In the genomic region with DNA sequence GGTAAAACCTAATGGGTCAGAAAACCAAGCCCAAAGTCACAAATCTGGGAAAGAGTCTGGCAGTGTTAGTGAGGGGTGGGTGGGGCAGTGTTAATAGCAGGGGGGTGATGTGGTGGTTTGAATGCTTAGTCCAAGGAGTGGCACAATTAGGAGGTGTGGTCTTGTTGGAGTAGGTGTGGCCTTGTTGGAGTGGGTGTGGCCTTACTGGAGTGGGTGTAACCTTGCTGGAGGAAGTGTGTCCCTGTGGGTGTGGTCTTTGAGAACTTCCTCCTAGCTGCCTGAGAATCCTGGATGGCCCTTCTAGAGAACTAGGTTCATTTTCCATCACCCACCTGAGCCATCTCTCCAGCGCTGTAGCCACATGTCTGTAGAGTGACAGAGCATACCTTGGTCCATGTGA, we compare ENCODE assay signal across 26 mouse cellular contexts. TPM values are rescaled to one million over a fixed set of nuclear protein-coding genes. Genes with fewer than 3 reads are reported as not detected.
DNase-seq lines count a peak whose midpoint lies in the region; ATAC-seq and TF ChIP-seq lines count a peak whose summit lies in the region.
"Had no signal": no experiment of that assay in that cellular context is flagged by ENCODE, and none has a peak within 500 bp of the region (broad histone marks: within the 10 kb centered on the region; RNA-seq: fewer than 3 reads in every experiment).

No protein-coding gene starts in this region.

- no peaks in the 10 kb centered on the region for H3K36me3 ChIP-seq in liver, embryonic 11.5 days (ENCODE audit: control insufficient read depth, insufficient read depth, low read length)
- no peaks in the 10 kb centered on the region for H3K36me3 ChIP-seq in liver, embryonic 15.5 days (replicated peaks)
- H3K36me3 ChIP-seq in midbrain, embryonic 11.5 days (ENCODE audit: control insufficient read depth, insufficient read depth, low read length) = no peaks in the 10 kb centered on the region
- H3K36me3 ChIP-seq: embryonic facial prominence, embryonic 15.5 days; forebrain, embryonic 10.5 days; heart, embryonic 10.5 days; hindbrain, embryonic 15.5 days had no signal

- intact Hi-C loops in heart, postnatal 10 days (cut with DNase I) = no loop called here

- peak; percentile 46 for DNase-seq in liver
- no peak for DNase-seq in liver, embryonic 11.5 days (ENCODE audit: low spot score)
- peak; percentile 55 for DNase-seq in WW6 (ENCODE audit: low read depth, low spot score)
- no peak for DNase-seq in layer of hippocampus, adult 2 months (ENCODE audit: low spot score in 2 of 2)
- DNase-seq in midbrain, embryonic 11.5 days (ENCODE audit: low spot score, missing footprints) = no peak
- no peak for DNase-seq in heart, postnatal 10 days
- DNase-seq: cerebellum, postnatal 10 days; embryo, embryonic 11 days; heart, postnatal 36 days; kidney, postnatal 14 days; layer of hippocampus, adult 9-11 months; right cerebral cortex, adult 18-20 months; spleen, adult 18-20 months had no signal

- 84% methylated on average over 1 of the region's 1 CpGs for WGBS in liver, embryonic 11.5 days
- WGBS in liver, embryonic 15.5 days (ENCODE audit: insufficient replicate concordance) = 83% methylated on average over 1 of the region's 1 CpGs
- WGBS in midbrain, embryonic 11.5 days = 84% methylated on average over 1 of the region's 1 CpGs

- no peak overlapping the region for H3K27ac ChIP-seq in liver, embryonic 11.5 days (ENCODE audit: low read depth, low read length)
- no peak overlapping the region for H3K27ac ChIP-seq in liver, embryonic 15.5 days (replicated peaks)
- H3K27ac ChIP-seq in layer of hippocampus, adult 2 months = no peak overlapping the region
- H3K27ac ChIP-seq in midbrain, embryonic 11.5 days (ENCODE audit: low read depth, low read length) = no peak overlapping the region
- H3K27ac ChIP-seq: embryonic facial prominence, embryonic 15.5 days; forebrain, embryonic 10.5 days; heart, embryonic 10.5 days; hindbrain, embryonic 15.5 days had no signal

- H3K4me3 ChIP-seq in liver, embryonic 11.5 days (ENCODE audit: low read depth, low read length) = no peak overlapping the region
- no peak overlapping the region for H3K4me3 ChIP-seq in liver, embryonic 15.5 days (replicated peaks)
- H3K4me3 ChIP-seq in layer of hippocampus, adult 2 months = no peak overlapping the region
- H3K4me3 ChIP-seq in midbrain, embryonic 11.5 days (ENCODE audit: low read depth, low read length) = no peak overlapping the region
- H3K4me3 ChIP-seq: embryonic facial prominence, embryonic 15.5 days; forebrain, embryonic 10.5 days; heart, embryonic 10.5 days; hindbrain, embryonic 15.5 days had no signal

- H3K9me3 ChIP-seq in liver, embryonic 11.5 days (ENCODE audit: control insufficient read depth, low read length) = no peaks in the 10 kb centered on the region
- H3K9me3 ChIP-seq in liver, embryonic 15.5 days (replicated peaks) = no peaks in the 10 kb centered on the region
- no peaks in the 10 kb centered on the region for H3K9me3 ChIP-seq in midbrain, embryonic 11.5 days (ENCODE audit: control insufficient read depth, low read length)
- H3K9me3 ChIP-seq: embryonic facial prominence, embryonic 15.5 days; forebrain, embryonic 10.5 days; heart, embryonic 10.5 days; hindbrain, embryonic 15.5 days had no signal

- H3K27me3 ChIP-seq in liver, embryonic 11.5 days (replicated peaks; ENCODE audit: control insufficient read depth, insufficient read depth, low read length) = no peaks in the 10 kb centered on the region
- H3K27me3 ChIP-seq in liver, embryonic 15.5 days = no peaks in the 10 kb centered on the region
- no peaks in the 10 kb centered on the region for H3K27me3 ChIP-seq in midbrain, embryonic 11.5 days (ENCODE audit: control insufficient read depth, insufficient read depth, low read length)
- H3K27me3 ChIP-seq: embryonic facial prominence, embryonic 15.5 days; hindbrain, embryonic 15.5 days had no signal

- ATAC-seq in liver, embryonic 11.5 days (replicated peaks; ENCODE audit: low FRiP score) = no peak
- ATAC-seq in liver, embryonic 15.5 days (ENCODE audit: insufficient read depth) = 0 out of 2 replicates have a peak, but pooled peaks have one; percentile 28
- ATAC-seq in midbrain, embryonic 11.5 days (ENCODE audit: low FRiP score) = no peak

- no peaks in the 10 kb centered on the region for H3K4me1 ChIP-seq in liver, embryonic 11.5 days (replicated peaks; ENCODE audit: control insufficient read depth, insufficient read depth, low read length)
- H3K4me1 ChIP-seq in liver, embryonic 15.5 days (replicated peaks) = peaks cover 8% of the 10 kb centered on the region
- peaks cover 5% of the 10 kb centered on the region for H3K4me1 ChIP-seq in midbrain, embryonic 11.5 days (ENCODE audit: control insufficient read depth, insufficient read depth, low read length)
- H3K4me1 ChIP-seq: heart, embryonic 10.5 days had no signal

- TF ChIP-seq CTCF in layer of hippocampus, adult 2 months (conservative IDR thresholded peaks at IDR 0.05) = no peak

- no peak overlapping the region for H3K9ac ChIP-seq in liver, embryonic 11.5 days (ENCODE audit: low read depth, low read length)
- H3K9ac ChIP-seq in liver, embryonic 15.5 days = no peak overlapping the region
- H3K9ac ChIP-seq in midbrain, embryonic 11.5 days (ENCODE audit: low read length) = no peak overlapping the region
- H3K9ac ChIP-seq: embryonic facial prominence, embryonic 15.5 days; hindbrain, embryonic 15.5 days had no signal

- no peak overlapping the region for H3K4me2 ChIP-seq in liver, embryonic 11.5 days
- H3K4me2 ChIP-seq in liver, embryonic 15.5 days = no peak overlapping the region
- no peak overlapping the region for H3K4me2 ChIP-seq in midbrain, embryonic 11.5 days
- H3K4me2 ChIP-seq: embryonic facial prominence, embryonic 15.5 days; hindbrain, embryonic 15.5 days had no signal

RNA-seq across cellular contexts. Expression of gene Anapc15-ps, which starts 16.6 kb away (rescaled TPM):
- polyA plus RNA-seq in liver, embryonic 11.5 days (2014; fragmentation: Nextera tagmentation; extraction: Ambion mirVana) = not detected in 2 replicates
- polyA plus RNA-seq in liver, embryonic 15.5 days (2015; fragmentation: Nextera tagmentation; extraction: Ambion mirVana) = not detected in 2 replicates
- not detected for total RNA-seq in layer of hippocampus, adult 2 months (2021)
- polyA plus RNA-seq in midbrain, embryonic 11.5 days (2014; fragmentation: Nextera tagmentation; extraction: Ambion mirVana) = not detected in 2 replicates
- total RNA-seq in heart, postnatal 10 days (2021) = not detected
- total RNA-seq: adrenal gland, postnatal 4 days; gastrocnemius, adult 8-10 months; heart, postnatal 36 days; left cerebral cortex, adult 8-10 months; midbrain, postnatal 0 days had no signal
- polyA plus RNA-seq: embryonic facial prominence, embryonic 15.5 days; forebrain, embryonic 10.5 days; heart, embryonic 10.5 days; hindbrain, embryonic 15.5 days; limb, embryonic 14.5 days; lung, embryonic 16.5 days; midbrain, postnatal 0 days; stomach, embryonic 14.5 days; thymus, postnatal 0 days had no signal

Comparison
In these comparisons a context has a peak if more than half of its experiments do, and no peak if none do; other contexts are left out.
1. DNase-seq: peak in liver (single experiment) and WW6 (single experiment); none in liver, embryonic 11.5 days (single experiment), layer of hippocampus, adult 2 months (0 of 2), midbrain, embryonic 11.5 days (single experiment) and heart, postnatal 10 days (0 of 2).